Mouse (Mus musculus): ENCODE results near the gene Hivep1. TPM values are rescaled to one million over a fixed set of nuclear protein-coding genes. Genes with fewer than 3 reads are reported as not detected.

The Hivep1 gene
- polyA plus RNA-seq, 1 experiment from 2014 or later, result 2.0 TPM

DNA sequence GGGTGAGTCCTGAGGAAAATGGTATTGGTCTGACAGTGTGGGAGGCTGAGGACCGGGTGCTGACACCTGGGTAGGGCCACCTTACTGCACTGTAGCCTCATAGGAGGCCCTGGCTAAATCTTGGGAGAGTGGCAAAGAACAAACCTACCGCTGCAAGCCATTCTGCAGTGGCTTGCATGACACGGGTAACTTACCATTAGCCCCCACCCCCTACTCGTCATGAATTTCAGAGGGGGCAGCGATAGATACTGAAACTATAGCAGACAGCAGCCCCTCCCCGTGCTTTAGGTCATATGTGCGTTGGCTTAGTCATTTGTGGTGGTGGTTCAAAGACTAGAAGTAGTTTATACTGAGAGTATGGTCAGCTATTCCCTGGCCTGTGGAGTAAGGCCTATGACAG is 61.8 kb downstream of the Hivep1 start:
- no peak for ATAC-seq (ENCODE audit: insufficient read depth)
- 76% methylated on average over 7 of the region's 7 CpGs for WGBS (ENCODE audit: insufficient replicate concordance)
- no peaks in the 10 kb centered on the region for H3K27me3 ChIP-seq

DNA sequence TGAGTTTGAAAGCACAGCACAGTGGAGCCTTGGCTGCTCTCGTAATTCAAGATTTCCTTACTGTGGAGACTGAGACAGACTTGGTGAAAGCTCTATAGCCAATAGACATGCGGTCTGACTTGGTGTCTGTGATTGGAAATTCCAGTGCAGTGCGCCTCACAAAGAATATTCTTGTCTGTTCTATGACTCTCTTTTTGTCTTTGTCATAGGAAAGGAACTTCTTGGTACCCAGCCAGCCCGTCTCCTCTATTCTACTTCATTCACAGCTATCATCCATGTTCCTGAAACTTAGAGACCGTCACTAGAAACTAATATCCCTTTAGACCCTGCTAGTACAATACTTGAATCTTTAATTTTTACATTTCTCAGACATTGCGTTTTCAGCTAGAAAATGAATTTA is 64.5 kb downstream of the Hivep1 start:
- ATAC-seq (ENCODE audit: insufficient read depth), result no peak
- WGBS (ENCODE audit: insufficient replicate concordance), result 81% methylated on average over 6 of the region's 6 CpGs
- Histone ChIP-seq H3K27ac (replicated peaks) (no peak overlapping the region), H3K4me2 (no peak overlapping the region), H3K9ac (no peak overlapping the region), H3K27me3 (no peaks in the 10 kb centered on the region), H3K36me3 (replicated peaks) (no peaks in the 10 kb centered on the region), H3K9me3 (replicated peaks) (no peaks in the 10 kb centered on the region), H3K4me3 (replicated peaks) (no peak overlapping the region), H3K4me1 (replicated peaks) (peaks cover 17% of the 10 kb centered on the region; the same call in 1 of the 2 replicates)

More for the DNA sequence above, 61.8 kb downstream of the Hivep1 start:
- H3K4me1 ChIP-seq (replicated peaks), result peaks cover 8% of the 10 kb centered on the region; the same call in 1 of the 2 replicates
- no peak overlapping the region for H3K27ac ChIP-seq (replicated peaks)
- no peak overlapping the region for H3K4me3 ChIP-seq (replicated peaks)
- no peak overlapping the region for H3K4me2 ChIP-seq
- H3K9ac ChIP-seq, result no peak overlapping the region
- H3K9me3 ChIP-seq (replicated peaks), result no peaks in the 10 kb centered on the region
- H3K36me3 ChIP-seq (replicated peaks), result no peaks in the 10 kb centered on the region

DNA sequence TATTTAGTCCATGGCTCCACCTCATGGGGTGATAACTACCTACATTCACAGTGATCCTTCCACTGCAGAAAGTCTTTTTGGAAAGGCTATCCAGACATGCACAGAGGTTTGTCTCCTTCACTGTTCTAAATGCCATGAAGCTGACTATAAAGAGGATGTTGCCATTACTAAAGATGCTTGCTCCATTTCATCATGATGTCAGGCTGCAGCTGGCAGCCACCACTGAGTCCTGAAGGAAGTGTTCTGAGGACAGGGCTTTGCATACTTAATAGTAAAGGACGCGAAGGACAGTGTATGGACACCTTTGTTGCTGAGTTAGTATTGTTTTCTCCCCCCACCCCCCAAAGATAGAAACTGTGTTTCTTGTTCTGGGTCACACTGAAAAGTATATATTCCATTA is 67.2 kb downstream of the Hivep1 start:
- H3K27me3 ChIP-seq, result no peaks in the 10 kb centered on the region
- no peaks in the 10 kb centered on the region for H3K36me3 ChIP-seq (replicated peaks)
- H3K27ac ChIP-seq (replicated peaks), result no peak overlapping the region
- 81% methylated on average over 2 of the region's 2 CpGs for WGBS (ENCODE audit: insufficient replicate concordance)
- no peak overlapping the region for H3K4me2 ChIP-seq
- peaks cover 17% of the 10 kb centered on the region; the same call in 1 of the 2 replicates for H3K4me1 ChIP-seq (replicated peaks)
- H3K4me3 ChIP-seq (replicated peaks), result no peak overlapping the region
- H3K9ac ChIP-seq, result no peak overlapping the region
- ATAC-seq (ENCODE audit: insufficient read depth), result no peak
- no peaks in the 10 kb centered on the region for H3K9me3 ChIP-seq (replicated peaks)

DNA sequence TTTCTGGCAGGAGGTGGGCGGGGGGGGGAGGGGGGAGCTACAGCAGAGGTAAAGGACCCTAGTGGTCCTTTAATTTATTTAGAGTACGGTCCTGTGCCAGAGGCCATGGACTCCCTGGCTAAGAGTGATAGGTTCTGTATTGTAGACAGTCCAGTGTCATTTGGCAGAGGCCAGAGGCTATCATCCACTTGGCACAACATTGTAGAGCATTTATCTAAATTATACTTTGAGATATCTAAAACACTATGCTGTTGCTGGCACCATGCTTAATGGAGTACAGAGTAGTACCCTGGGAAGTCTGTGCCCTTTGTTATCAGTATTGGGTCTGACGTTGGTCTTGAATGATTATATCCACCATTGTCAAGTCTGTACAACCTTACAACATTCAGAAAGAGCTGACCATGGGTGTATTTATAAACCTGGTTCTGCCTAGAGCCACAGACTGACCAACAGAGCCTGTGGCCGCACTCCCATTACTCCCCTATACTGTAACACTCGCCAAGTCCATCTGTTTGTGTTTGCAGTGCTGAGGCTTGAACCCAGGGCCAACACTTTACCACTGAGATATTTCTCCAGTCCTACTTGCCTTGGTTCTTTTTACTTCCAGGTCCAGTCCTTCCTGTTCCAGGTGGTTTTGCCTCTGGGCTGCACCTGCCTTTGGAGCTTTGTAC is 69.4 kb downstream of the Hivep1 start:
- no peak overlapping the region for H3K9ac ChIP-seq

DNA sequence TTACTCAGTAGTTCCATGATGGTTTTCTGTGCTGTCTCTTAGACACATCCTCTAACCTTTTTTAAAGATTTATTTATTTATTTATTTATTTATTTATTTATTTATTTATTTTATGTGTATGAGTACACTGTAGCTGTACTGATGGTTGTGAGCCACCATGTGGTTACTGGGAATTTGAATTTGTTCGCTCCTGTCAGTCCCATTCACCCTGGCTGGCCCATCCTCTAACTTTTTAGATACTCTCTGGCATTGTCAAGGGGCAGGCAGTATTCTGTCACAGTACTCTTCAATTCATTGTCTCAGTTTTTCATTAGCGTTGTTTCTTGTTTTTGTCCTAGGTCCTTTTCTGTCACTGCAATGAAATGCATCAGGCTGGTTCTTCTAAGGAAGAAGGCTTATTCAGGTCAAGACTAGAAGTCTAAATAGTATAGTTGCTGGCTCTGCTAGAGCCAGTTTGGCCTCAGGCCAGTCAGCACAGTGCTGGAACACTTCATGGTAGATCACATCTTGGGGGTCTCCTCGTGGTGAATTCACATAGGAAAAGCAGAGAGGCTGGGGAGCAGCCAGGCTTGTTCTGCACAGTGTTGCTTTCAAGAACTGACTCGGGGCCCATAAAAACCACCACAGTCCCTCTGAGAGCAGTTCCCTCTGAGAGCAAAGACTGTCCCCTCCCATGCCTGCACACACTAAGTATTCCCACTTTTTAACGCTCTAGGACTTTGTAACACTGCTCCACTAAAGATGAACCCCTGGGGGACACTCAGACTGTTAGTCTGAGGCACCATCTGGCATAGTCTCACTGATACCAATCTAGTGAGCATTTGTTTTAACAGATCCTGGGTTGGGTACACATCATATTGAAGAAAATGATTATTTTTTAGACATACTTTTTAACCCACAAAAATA is 70.2 kb downstream of the Hivep1 start:
- Histone ChIP-seq H3K4me3 (replicated peaks) (no peak overlapping the region), H3K27me3 (no peaks in the 10 kb centered on the region), H3K27ac (replicated peaks) (no peak overlapping the region), H3K9ac (no peak overlapping the region), H3K4me1 (replicated peaks) (peaks cover 9% of the 10 kb centered on the region; the same call in 1 of the 2 replicates), H3K36me3 (replicated peaks) (no peaks in the 10 kb centered on the region), H3K9me3 (replicated peaks) (no peaks in the 10 kb centered on the region), H3K4me2 (no peak overlapping the region)
- WGBS (ENCODE audit: insufficient replicate concordance), result 71% methylated on average over 5 of the region's 5 CpGs
- no peak for ATAC-seq (ENCODE audit: insufficient read depth)

More for the DNA sequence above, 69.4 kb downstream of the Hivep1 start:
- H3K4me2 ChIP-seq, result no peak overlapping the region
- no peaks in the 10 kb centered on the region for H3K36me3 ChIP-seq (replicated peaks)
- H3K27ac ChIP-seq (replicated peaks), result no peak overlapping the region
- no peaks in the 10 kb centered on the region for H3K9me3 ChIP-seq (replicated peaks)
- no peak for ATAC-seq (ENCODE audit: insufficient read depth)
- no peak overlapping the region for H3K4me3 ChIP-seq (replicated peaks)
- WGBS (ENCODE audit: insufficient replicate concordance), result 53% methylated on average over 5 of the region's 5 CpGs
- H3K27me3 ChIP-seq, result no peaks in the 10 kb centered on the region
- H3K4me1 ChIP-seq (replicated peaks), result peaks cover 9% of the 10 kb centered on the region; the same call in 1 of the 2 replicates

DNA sequence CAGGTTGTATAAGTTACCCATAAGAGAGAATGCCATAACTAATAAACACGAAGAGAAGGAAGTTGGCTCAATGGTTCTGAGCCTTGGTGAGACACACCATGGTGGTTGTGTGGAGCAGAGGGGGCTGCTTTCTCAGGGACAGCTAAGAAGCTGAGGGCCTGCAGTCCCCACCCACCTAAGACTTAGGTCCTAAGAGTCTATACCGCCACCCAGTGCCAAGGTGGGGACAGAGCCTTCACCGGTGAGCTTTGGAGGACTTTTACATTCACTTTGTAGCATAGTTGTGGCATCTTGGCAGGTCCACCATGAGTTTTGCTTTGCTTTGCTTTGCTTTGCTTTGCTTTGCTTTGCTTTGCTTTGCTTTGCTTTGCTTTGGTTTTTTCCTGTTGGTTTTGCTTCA is 92.8 kb downstream of the Hivep1 start:
- H3K27me3 ChIP-seq, result no peaks in the 10 kb centered on the region
- H3K36me3 ChIP-seq (replicated peaks), result no peaks in the 10 kb centered on the region
- H3K9me3 ChIP-seq (replicated peaks), result no peaks in the 10 kb centered on the region
- no peak overlapping the region for H3K4me3 ChIP-seq (replicated peaks)
- WGBS (ENCODE audit: insufficient replicate concordance), result 52% methylated on average over 3 of the region's 3 CpGs
- no peak overlapping the region for H3K27ac ChIP-seq (replicated peaks)
- no peak for ATAC-seq (ENCODE audit: insufficient read depth)
- no peak overlapping the region for H3K9ac ChIP-seq
- H3K4me1 ChIP-seq (replicated peaks), result 0 out of 2 replicates have a peak, but pooled peaks cover 4% of the 10 kb centered on the region
- no peak overlapping the region for H3K4me2 ChIP-seq

DNA sequence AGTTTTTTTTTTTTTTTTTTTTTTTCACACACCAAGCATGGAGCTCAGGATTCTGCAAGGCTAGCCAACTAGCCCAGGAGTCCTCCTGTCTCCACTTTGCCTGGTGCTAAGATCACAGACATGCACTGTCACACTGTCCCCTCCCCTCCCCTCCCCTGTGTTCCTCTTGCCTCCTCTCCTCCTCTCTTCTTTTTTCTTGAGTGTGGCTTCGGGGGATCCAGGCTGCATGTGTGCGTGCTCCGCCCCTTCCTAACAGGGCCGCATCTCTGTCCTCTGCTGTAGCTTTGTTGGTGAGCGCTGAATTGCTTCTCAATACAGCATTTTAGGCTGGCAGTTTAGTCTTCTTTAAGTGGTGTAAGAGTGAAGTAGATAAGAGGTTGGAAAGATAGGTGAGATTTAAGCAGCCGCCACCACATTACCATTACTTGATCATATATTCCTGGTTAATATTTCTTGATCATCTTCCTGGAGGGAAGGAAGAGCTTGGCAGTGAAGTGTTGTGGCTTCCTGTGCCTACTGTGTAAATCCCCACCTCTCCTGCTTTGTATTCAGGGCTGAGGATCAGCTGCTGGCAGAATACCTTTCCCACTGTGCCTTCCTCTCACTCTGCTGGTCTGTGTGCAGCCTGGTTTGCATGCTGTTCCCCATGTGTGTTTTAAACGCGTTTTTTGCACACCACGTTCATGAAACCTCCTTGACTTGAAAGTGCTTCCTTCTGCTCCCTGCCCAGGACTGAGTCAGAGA is 97.7 kb downstream of the Hivep1 start:
- ATAC-seq (ENCODE audit: insufficient read depth), result no peak
- Histone ChIP-seq H3K4me2 (no peak overlapping the region), H3K9ac (no peak overlapping the region), H3K4me1 (replicated peaks) (peaks cover 11% of the 10 kb centered on the region), H3K27ac (replicated peaks) (no peak overlapping the region), H3K27me3 (no peaks in the 10 kb centered on the region), H3K4me3 (replicated peaks) (no peak overlapping the region), H3K36me3 (replicated peaks) (no peaks in the 10 kb centered on the region), H3K9me3 (replicated peaks) (no peaks in the 10 kb centered on the region)
- 23% methylated on average over 9 of the region's 9 CpGs for WGBS (ENCODE audit: insufficient replicate concordance)

DNA sequence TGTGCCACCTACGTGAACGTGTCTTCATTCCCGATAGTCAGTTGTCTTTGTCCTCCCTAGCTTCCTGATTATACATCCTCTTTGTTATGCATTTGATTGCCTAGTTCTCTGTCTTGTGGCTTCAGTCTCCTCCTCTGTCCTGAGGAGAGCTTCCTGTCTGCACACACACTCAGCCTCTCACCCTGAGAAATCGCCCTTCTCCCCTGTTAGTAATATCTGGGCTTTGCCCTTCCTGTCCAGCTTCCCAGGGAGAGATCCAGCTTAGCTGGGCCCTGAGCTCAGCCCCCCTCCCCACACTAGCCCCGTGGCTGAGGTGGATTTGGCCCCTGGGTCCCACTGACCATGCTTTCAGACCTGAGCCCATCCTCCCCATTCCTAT is 98.2 kb downstream of the Hivep1 start:
- Histone ChIP-seq H3K4me3 (replicated peaks) (no peak overlapping the region), H3K4me2 (no peak overlapping the region), H3K9ac (no peak overlapping the region), H3K27ac (replicated peaks) (no peak overlapping the region), H3K9me3 (replicated peaks) (no peaks in the 10 kb centered on the region), H3K36me3 (replicated peaks) (0 out of 2 replicates have a peak, but pooled peaks cover 4% of the 10 kb centered on the region), H3K4me1 (replicated peaks) (peaks cover 11% of the 10 kb centered on the region), H3K27me3 (no peaks in the 10 kb centered on the region)
- ATAC-seq (ENCODE audit: insufficient read depth), result no peak
- 17% methylated on average over 5 of the region's 5 CpGs for WGBS (ENCODE audit: insufficient replicate concordance)

DNA sequence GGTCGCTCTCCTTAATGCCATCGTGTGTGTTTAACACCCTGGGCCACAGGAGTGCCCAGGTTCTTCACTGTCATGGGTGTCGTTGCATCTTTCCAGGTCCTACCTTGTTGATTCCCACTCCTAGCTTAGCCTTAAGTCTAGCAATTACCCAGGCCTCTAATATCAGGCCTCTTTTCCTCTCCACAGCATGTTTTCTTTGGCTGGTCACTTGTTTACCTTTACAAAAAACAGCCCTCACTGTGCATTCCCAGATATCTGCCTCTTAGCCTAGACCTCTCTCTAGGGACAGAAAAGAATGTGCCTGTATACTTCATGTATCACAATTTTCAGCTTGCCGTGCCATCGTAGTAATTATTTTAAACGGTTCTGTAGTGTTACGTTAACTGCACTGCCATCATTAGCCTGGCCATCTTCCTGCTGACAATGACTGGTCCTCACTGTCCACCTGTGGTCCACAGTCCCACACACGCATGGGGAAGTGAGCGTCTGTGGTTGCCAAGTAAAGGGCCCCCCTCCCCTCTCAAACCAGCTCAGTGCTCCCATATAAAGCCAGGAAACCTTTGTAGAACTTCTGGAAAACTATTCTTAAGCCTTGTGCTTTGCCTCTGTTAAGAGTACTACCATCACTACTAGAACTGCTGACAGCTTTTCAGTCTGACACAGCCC is 98.8 kb downstream of the Hivep1 start:
- Histone ChIP-seq H3K36me3 (replicated peaks) (peaks cover 10% of the 10 kb centered on the region; the same call in 1 of the 2 replicates), H3K4me3 (replicated peaks) (no peak overlapping the region), H3K9me3 (replicated peaks) (no peaks in the 10 kb centered on the region), H3K9ac (no peak overlapping the region), H3K4me1 (replicated peaks) (peaks cover 11% of the 10 kb centered on the region), H3K27me3 (no peaks in the 10 kb centered on the region), H3K4me2 (no peak overlapping the region), H3K27ac (replicated peaks) (no peak overlapping the region)
- WGBS (ENCODE audit: insufficient replicate concordance), result 67% methylated on average over 9 of the region's 9 CpGs
- no peak for ATAC-seq (ENCODE audit: insufficient read depth)

DNA sequence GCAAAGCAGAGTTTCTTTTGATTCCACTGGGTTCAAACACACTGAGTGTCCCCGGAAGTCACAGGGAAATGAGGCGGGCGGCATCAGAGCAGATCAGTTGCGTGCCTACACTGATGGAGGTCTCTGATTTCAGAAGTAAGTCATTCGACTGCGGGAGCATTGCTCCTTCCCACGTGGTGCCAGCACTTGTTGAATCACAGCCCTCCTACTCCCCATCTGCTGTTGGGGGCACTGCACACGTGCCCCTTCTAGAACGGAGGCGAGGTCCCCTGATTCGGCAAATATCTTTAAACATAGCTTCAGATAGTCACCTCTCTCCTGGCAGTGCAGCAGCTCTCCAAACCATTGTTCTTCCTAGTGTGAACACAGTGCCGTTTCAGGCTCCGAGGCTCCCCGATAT is 106.4 kb downstream of the Hivep1 start:
- Histone ChIP-seq H3K4me2 (no peak overlapping the region), H3K27ac (replicated peaks) (no peak overlapping the region), H3K27me3 (no peaks in the 10 kb centered on the region), H3K36me3 (replicated peaks) (peaks cover 11% of the 10 kb centered on the region; the same call in 1 of the 2 replicates), H3K9ac (no peak overlapping the region), H3K4me1 (replicated peaks) (no peaks in the 10 kb centered on the region), H3K9me3 (replicated peaks) (no peaks in the 10 kb centered on the region), H3K4me3 (replicated peaks) (no peak overlapping the region)
- WGBS (ENCODE audit: insufficient replicate concordance), result 81% methylated on average over 14 of the region's 14 CpGs
- ATAC-seq (ENCODE audit: insufficient read depth), result no peak

All from liver, embryonic 15.5 days (tissue).